Mouse (Mus musculus): ENCODE results near the gene Rita1.

Gene Rita1

DNA sequence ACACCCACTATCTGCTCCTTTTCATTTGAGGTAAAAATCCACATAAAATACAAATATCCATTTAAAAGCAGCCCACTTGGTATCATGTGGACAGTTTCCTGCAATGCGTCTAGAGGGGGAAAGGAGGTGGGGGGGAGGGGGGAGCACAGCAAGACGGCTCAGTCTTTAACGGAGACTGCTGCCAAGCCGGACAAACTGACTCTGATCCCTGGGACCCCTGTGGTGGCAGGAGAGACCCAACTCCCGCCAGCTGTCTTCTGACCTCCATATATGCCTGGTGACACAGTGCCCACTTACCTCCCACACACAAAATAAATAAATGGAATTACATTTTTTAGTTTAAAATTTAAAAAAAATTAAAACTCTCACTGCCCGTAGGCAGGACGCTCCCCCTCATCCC lies 8.9 kb downstream of the Rita1 start:
- intact Hi-C loops (cut with DNase I): no loop called here

DNA sequence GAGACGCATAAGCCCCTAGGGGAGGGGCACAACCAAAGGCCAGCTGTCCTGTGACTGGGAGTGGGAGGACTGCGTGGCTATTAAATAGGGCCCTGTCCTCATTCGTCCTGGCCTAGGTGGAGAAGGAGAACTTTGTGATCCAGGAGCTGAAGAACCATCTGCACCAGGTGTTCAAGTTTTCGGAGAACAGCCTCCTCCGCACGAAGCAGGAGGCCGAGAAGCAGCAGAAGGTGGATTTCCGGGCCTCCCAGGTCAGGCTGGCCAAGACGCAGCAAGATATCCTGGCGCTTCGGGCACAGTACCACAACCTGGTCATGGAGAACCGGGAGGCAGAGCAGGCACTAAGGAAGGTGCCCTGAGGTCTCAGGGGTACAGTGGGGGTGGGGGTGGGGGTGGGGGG lies 10.2 kb downstream of the Rita1 start:
- intact Hi-C loops (cut with DNase I): no loop called here

DNA sequence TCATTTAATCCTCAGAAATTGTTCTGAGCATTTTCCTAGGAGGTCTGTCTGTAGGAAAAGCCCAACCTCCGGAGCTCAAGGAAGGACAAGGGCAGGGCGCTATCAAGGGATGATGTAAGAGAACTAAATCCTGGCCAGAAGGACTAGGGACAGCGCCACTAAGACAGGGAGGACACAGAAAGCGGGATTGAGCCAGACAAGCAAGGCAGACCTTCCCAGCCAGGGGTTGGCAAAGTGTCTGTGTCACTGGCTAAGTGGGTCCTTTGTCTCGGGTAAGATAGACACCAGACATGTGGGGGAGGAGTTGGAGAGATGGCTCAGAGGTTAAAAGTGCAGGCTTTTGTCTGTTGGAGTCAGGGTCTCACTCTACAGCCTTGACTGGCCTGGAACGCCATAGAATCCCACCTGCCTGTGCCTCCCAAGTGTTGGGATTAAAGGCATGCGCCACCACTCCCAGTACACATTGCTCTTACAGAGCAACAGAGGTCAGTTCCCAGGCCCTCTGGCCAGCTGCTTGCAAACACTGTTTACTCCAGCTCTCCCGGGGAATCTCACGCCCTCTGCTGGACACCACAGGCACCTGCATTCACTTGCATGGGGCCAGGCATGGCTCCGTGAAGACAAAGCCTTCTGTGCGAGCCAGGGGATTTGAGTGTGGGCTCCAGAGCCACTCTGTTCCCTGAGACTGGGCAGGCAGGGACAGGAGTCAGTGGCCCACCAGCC lies 11.3 kb downstream of the Rita1 start:
- intact Hi-C loops (cut with DNase I): no loop called here

DNA sequence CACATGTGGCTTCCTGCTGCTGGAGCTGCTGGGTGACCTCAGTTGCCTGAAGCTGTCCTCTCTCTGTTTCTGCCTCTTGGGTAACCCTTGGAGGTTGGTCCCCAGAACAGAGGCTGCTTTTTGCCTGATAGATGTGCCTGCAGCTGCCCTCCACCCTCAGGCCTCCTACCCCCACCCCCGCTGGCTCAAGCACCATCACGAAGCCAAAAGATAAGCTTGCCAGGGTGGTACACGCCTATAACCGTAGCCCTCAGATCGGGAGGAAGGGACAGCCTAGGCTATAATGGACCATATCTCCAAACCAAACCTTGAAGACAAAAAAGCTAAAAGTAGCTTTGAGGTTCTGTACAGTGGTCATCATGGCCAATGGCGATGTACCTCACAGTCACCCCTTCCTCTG lies 12.8 kb downstream of the Rita1 start:
- intact Hi-C loops (cut with DNase I): no loop called here

DNA sequence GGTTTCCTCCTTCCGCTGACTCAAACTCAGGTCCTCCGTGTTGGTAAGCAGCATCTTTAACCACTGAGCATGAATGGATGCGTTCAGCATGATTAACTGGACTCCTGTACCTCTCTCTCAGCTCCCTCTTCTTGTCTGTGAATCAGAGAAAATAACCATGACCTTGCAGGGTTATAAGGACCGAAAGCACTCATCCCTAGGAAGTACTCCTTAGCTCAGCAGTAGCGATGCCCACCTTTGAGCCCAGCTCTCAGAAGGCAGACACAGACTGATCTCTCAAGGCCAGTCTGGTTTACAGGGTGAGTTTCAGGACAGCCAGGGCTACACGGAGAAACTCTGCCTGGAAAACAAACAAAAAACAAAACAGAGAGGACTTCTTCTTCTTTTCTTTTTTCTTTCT lies 17.9 kb downstream of the Rita1 start:
- intact Hi-C loops (cut with DNase I): no loop called here

DNA sequence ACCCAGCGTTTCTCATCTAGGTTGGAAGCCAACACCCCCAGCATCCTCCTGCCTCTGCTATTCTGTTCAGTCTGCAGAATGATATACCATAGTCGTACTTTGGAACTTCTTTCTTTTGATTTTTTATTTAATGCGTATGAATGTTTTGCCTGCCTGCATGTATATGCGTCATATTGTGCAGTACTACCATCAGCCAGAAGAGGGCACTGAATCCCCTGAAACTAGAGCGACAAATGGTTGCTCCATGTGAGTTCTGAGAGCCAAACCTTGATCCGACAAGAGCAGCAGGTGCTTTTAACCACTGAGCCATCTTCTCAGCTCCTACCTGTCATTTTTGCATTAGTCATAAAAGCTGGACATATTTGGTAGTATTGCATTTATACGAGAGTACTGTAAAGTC lies 20.2 kb downstream of the Rita1 start:
- intact Hi-C loops (cut with DNase I): no loop called here

DNA sequence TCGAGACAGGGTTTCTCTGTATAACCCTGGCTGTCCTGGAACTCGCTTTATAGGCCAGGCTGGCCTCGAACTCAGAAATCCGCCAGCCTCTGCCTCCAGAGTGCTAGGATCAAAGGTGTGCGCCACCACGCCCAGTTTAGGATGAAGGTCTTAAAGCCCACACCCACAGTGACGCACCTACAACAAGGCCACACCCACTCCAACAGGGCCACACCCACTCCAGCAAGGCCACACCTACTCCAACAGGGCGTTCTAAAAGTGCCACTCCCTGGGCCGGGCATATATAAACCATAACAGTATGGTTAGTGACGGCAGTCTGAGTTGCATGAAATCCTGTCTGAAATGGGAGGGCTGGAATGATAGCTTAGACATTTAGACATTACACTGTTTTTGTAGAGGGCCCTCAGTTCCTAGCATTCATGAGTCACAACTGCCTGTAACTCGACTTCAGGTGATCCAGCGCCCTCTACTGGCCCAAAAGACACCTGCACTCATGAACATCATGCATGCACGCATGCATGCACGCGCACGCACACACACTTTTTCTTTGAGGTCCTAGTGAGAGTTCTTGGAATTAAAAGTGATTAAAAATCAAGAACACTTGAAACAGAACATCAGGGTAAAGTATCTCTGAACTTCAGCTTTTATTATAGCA lies 21.9 kb downstream of the Rita1 start:
- intact Hi-C loops (cut with DNase I): no loop called here

DNA sequence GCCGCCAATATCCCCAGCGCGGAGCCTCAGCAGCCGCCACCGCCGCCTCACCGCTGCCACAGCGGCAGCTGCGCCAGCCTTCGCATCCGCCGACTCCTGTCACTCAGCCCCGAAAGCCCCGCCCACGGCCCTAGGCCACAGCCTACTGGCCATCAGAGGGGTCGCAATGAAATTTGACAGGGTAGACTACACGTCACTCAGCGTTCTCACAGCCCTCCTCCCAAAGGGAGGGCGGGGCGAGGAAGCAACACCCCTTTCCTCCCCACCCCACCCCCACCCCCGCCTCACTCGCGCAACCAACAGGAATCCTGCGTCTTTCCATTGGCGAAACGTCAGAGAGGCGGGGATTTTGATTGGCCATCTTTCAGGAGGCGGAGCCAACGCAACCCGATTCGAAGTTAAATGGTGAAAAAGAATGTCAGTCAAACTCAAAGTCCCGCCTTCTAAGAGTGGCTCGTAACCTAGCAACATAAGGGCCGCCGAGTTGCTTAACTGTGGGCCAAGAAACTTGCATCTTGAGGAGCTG lies 23.8 kb downstream of the Rita1 start, which contains the start of the genes Tpcn1 and Iqcd:
Gene Tpcn1 (minus strand): TSS at position 105 of the 526 bp plus-strand sequence.
Gene Iqcd (plus strand): TSS at position 448 of the 526 bp plus-strand sequence.
- intact Hi-C loops (cut with DNase I): loop anchor here (5.0 kb wide), 1 partner anchor 36 kb away; no protein-coding TSS in a partner anchor

DNA sequence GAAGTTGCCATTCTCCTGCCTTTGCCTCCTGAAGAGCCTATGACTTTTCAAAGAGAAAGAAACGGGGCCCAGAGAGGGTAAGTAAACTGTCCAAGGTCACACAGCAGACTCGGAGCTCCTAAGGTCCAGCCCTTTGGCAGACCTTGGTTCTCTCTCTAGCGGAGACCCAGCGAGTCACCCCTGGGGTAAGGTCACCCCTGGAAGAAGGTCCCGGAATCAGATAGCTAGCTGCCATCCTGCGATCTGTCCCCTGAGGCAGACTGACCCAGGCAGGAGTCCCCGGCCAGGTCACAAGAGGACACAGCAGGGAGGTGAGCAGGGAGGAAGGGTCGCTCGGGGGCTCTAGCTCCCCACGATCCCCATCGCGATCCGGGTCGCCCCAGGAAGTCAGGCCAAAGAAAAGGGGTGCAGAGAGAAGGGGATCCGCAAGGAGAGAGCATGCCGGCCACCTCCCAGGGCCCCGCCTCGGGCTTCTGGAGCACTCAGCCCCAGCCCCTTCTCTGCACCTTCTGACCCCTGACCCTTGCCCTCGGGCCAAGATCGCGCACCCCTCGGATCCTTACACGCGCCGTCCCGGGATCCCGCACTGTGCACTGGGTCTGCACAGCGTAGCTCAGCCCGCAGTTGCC lies 24.3 kb downstream of the Rita1 start:
- intact Hi-C loops (cut with DNase I): loop anchor here (5.0 kb wide), 1 partner anchor 36 kb away; no protein-coding TSS in a partner anchor

DNA sequence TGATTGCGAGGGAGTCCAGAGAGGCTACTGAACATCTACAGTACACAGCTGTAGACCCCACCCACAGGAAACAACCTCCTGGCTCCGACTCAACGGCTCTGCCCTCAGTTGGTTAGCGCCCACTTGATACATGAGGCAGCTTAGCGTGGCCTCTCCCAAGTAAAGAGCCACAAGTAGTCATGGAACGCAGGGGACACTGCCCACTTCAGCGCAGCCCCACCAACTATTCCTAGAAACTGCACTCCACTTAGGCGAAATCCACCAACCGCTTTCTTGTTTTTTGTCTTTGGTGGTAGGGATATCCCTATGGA lies 24.8 kb downstream of the Rita1 start:
- intact Hi-C loops (cut with DNase I): loop anchor here (5.0 kb wide), 1 partner anchor 35 kb away; no protein-coding TSS in a partner anchor

DNA sequence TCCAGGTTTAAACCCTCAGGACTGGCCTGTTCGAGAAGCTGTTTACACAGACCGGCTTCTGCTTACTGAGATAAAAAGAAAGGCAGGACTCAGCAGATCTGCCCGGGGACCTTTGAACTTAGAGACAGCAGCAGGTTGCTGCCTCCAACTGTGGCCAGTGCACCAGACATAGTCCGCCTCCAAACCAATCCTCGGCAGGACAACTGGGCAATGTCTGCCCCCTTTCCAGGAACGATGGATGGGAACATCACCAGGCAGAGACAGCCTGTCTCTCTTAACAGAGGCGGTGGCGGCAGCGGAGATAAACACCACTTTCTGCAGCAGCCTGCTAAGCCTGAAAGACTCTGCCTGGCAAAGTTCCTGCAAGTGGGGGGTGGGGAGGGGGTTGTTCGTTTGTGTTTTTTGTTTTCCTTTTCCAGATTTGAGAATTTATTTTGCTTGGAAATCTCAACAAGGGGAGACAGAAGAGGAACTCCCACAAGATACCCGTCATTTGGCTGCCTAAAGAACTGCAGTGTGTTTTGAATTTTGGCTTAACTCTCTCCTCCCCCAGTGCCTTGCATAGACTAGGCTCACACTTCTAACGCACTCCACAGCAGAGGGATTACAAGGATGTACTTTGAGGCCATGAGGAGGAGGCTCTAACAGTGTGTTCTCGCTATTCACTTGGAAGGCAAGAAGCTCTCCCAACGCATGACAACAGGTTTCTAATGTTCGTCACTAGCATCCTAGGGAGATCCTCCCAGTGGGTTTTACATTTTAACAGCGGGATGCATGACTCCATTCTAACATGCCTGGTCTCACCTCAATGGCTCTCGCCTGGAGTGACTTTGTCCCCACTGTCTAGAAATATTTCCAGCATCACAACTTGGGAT lies 25.4 kb downstream of the Rita1 start:
- intact Hi-C loops (cut with DNase I): loop anchor here (5.0 kb wide), 1 partner anchor 35 kb away; no protein-coding TSS in a partner anchor

DNA sequence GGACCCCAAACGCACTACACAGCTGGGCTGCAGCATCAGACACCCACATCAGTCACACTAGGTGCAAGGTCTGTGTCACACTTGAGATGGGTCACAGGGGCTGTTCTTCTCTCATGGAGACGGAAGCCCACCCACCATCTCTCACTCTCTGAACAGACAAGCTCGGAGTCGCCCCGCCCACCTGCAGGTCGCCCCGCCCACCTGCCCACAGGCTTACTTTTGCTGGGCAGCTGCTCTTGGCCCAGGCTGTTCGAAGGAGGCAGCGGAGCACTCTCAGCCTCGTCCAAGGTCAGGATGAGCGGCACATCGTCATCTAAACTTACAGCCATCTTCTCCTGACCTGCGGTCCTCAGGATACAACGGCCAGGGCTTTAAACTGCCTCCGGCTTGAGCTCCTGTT lies 27.4 kb downstream of the Rita1 start:
- intact Hi-C loops (cut with DNase I): loop anchor here (5.0 kb wide), 1 partner anchor 33 kb away; no protein-coding TSS in a partner anchor

DNA sequence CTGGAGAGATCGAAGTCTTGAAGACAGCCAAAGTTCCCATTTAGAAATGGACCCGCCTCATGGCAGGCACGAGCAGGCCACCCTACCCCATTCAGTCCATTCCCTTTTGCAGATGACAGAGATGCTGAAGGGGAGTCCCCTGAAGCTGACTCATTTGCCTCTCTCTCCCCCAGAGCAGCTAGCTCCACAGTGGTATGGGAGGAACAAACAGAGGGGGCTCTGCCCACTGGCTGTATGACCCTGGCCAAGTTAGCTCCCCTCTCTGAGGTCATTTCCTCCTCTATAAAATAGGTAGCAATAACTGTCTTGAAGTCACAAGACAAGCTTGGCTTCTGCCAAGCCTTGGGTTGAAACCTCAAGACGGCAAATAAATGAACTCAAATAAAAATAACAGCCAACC lies 28.9 kb downstream of the Rita1 start:
- intact Hi-C loops (cut with DNase I): no loop called here

DNA sequence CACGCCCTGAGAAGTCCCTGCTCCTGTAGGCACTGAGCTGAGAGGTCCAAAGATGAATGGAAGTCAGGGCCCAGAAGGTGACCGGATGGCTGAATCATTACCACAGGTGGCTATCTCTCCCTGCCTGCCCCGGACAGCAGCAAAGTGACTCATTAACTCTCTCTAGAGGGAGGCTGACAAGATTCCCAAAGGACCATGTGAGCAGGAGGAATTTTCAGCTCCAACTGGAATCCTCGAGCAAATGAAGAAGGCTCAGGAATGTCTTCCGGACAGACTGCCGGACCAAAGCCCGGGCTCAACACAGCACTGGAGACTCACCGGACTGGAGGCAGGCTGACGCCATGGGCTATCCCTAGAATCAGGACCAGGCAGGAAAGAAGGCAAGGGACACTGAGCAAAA lies 30.4 kb downstream of the Rita1 start:
- intact Hi-C loops (cut with DNase I): no loop called here

DNA sequence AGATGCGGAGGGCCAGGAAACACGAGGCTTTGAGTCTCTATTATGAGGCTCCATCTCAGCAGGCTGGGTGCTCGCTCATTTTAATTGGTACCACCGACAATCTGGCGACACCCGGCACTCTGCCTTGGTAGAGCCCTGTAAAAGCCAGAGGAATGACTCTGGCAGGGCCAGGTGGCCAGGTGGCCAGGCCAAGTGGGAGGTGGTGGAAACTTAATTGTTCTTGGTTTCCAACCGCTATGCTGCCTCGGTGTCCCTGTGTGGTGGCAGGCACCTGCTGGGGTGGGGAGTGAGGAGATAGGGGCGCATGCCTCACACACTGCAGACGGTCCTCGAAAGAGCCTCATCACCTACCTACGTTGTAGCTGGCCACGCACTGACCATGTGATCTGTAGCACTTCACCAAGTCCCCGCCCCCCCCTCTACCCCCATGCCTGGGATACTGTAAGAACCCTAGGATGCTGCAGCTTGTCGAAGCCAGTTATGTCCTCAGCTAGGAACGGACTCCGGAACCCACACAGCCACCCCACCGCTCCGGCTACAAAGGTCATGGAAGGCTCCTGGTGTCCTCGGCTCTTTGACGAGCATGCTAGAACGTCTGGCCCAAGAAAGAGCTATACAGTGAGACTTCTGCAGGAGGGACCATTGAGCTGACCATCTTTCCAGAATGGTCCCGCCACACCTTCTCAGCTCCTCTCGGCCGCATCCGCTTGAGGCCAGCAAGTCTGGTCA lies 32.3 kb downstream of the Rita1 start:
- intact Hi-C loops (cut with DNase I): no loop called here

DNA sequence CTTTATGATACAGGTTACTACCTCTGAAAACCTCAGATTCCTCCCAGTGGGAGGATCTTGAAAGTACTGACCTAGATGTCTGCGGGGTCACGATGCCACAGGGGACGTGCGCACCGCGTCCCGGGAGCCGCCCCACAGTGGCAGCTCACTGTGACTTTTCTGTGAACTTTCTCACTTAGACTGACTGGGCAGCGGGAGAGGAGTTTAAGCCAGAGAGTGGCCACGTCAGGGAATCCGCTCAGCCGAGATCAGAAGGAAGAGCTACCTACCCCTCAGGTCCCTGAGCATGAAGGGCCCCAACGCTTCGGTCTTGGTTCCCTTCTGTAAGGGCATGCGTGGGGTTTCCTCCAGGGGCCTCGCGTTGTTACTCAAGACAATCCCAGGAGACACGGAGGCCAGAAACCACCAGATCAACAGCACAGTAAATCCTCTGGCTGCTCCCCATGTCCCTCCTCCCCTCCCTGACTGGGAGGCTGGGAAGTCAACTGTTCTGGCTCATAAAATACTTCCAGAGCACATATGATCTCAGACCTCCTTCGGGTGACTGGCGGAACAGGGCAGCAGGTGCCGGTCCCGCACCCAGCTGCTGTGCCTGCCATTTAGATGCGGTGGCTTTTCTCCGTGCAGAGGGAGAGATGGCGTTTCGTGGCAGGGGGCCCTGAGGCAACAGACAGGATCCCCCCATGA lies 33.0 kb downstream of the Rita1 start:
- intact Hi-C loops (cut with DNase I): no loop called here

DNA sequence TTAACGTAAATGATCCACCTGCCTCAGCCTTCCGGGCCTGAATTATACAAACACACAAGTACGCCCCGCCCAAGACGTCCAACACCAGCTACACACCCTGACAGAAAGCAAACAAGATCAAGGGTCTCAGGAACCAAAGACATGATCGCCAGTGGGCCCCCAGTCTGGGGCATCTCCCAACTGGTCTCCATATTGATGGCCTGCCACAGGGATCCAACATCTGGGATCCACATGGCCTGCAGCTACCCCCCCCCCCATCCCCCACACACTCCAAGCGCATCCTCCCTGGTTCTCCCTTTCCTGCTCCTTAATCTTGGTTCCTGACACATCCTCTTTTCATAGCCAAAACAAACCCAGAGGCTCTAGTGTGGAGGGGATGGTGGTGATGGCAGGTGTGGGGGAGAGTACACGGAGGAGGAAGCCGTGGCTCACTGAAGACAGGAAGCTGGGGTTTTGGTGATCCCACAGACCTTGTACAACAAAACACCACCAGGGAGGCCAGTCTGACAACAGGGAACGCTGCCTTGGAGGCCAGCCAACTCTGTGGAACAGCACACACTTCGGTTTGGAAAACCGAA lies 33.8 kb downstream of the Rita1 start:
- intact Hi-C loops (cut with DNase I): no loop called here

DNA sequence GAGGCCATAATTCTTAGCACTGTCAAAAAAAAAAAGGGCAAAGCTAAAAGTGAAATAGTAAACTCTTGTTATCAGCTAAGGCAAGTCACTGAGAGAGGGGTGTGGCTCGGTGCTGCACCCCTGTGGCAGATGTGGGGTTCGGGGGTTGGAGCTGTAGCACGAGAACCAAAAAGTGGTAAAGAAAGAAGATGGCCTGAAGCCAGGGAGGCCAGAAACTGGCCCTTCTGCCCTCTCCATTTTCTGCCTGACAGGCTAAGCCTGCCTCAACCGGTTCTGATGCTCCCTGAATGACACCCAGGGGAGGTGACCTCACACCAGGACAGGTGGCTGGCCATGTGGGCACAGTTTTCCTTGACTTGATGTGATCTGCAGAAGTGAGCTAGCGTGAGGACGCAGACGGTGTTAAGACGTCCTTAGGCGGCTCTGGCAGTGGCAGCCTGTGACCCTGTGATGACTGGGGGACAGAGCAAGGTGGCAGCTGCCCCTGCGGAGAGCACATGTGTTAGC lies 34.4 kb downstream of the Rita1 start:
- intact Hi-C loops (cut with DNase I): no loop called here

DNA sequence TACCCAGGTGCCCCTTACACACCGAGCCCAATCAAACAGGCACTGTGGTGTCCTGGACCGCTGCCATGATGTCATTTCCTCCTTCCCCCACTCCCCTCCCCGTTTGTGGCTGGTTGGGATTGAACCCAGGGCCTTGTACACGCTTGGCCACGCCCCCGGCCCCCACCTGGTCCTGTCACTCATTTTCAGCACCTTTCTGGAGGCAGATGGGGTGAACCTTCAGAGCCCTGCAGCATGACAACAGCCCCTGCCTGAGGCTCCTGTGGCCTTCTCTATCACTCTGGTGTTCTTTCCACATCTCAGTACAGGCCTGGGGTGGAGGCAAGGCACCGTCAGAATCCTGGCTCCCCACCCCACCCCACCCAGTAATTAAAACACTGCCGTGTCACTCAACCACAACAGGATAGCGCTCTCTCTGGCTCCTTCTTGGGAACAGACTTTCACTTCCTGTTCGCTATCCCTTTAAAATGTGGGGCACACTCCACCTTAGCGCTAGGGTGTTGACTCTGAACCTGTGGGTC lies 35.5 kb downstream of the Rita1 start:
- intact Hi-C loops (cut with DNase I): no loop called here

Data from adrenal gland (tissue).